Mouse (Mus musculus) lung, postnatal 0 days (tissue): ENCODE measurements around the gene Qsox1. TPM values are rescaled to one million over a fixed set of nuclear protein-coding genes. Genes with fewer than 3 reads are reported as not detected.

ENCODE experiments used
- ATAC-seq: fragments of 200-750 bp; cut with Nextera tagmentation; 2 replicates; pipeline ENCODE4 v1.8.0; 2017; ENCODE audit warnings: moderate library complexity
- DNase-seq: peaks from one replicate; pipeline ENCODE4 v3.0.0-alpha.2; 2016; ENCODE audit warnings: low spot score
- H3K27ac ChIP-seq: fragments of 300-500 bp; sonication (generic); 2 replicates; pipeline ENCODE4 v1.5.1; 2014; ENCODE audit warnings: antibody characterized with exemption, mild to moderate bottlenecking, low read length, mixed read lengths
- H3K27me3 ChIP-seq: fragments of 300-500 bp; sonication (generic); replicated peaks from 2 replicates; pipeline ENCODE4 v1.6.1; 2014; ENCODE audit warnings: low read length, mixed read lengths; ENCODE audit not compliant: insufficient read depth
- H3K36me3 ChIP-seq: fragments of 300-500 bp; sonication (generic); 2 replicates; pipeline ENCODE4 v1.6.1; 2014; ENCODE audit warnings: low read length, mixed read lengths; ENCODE audit not compliant: insufficient read depth
- H3K4me1 ChIP-seq: fragments of 300-500 bp; sonication (generic); 2 replicates; pipeline ENCODE4 v1.6.1; 2014; ENCODE audit warnings: antibody characterized with exemption, low read depth, low read length, mixed read lengths; ENCODE audit not compliant: insufficient read depth
- H3K4me2 ChIP-seq: fragments of 300-500 bp; sonication (generic); replicated peaks from 2 replicates; pipeline ENCODE4 v1.6.1; 2014; ENCODE audit warnings: low read depth, mild to moderate bottlenecking, low read length, moderate library complexity, mixed read lengths
- H3K4me3 ChIP-seq: fragments of 300-500 bp; sonication (generic); 2 replicates; pipeline ENCODE4 v1.5.1; 2014; ENCODE audit warnings: low read depth, low read length
- H3K9ac ChIP-seq: fragments of 300-500 bp; sonication (generic); replicated peaks from 2 replicates; pipeline ENCODE4 v1.6.1; 2014; ENCODE audit warnings: low read depth, mild to moderate bottlenecking
- H3K9me3 ChIP-seq: fragments of 300-500 bp; sonication (generic); 2 replicates; pipeline ENCODE4 v1.6.1; 2016; ENCODE audit warnings: low read length, mixed read lengths
- CTCF ChIP-seq: IDR thresholded peaks from 2 replicates; pipeline ENCODE4 v1.5.1; 2016; ENCODE audit warnings: antibody characterized with exemption, mild to moderate bottlenecking
- EP300 ChIP-seq: IDR thresholded peaks from 2 replicates; pipeline ENCODE4 v1.6.1; 2016; ENCODE audit warnings: antibody characterized with exemption, mild to moderate bottlenecking, control low read depth
- WGBS: fragments of 180-500 bp; shearing (Covaris S2); extraction: QIAGEN DNeasy Blood & Tissue Kit; methylation state at CpG from one replicate; pipeline ENCODE4 v1.1.7; 2014; 5-methylcytosine and 5-hydroxymethylcytosine counted together
- polyA plus RNA-seq: library from polyadenylated mRNA; unstranded; fragments of >200 nt; fragmentation: Nextera tagmentation; extraction: Ambion mirVana; gene quantifications from 2 replicates; pipeline ENCODE4 v1.2.1, GENCODE M21; 2015

Qsox1 gene
- polyA plus RNA-seq, 1 experiment from 2014 or later = 62.9 TPM

GRCm38 (mm10) chr1:155805607-155806006 lies 7.1 kb downstream of the Qsox1 start:
- Histone ChIP-seq H3K9me3 (no peaks in the 10 kb centered on the region), H3K4me1 (peaks cover 10% of the 10 kb centered on the region), H3K36me3 (0 out of 2 replicates have a peak, but pooled peaks cover 6% of the 10 kb centered on the region), H3K27ac (peak overlapping the region; percentile 20; the same call in 1 of the 2 replicates), H3K9ac (no peak overlapping the region), H3K27me3 (no peaks in the 10 kb centered on the region), H3K4me2 (no peak overlapping the region), H3K4me3 (no peak overlapping the region)
- 77% methylated on average over 9 of the region's 9 CpGs for WGBS
- ATAC-seq (peak; percentile 12; the same call in 1 of the 2 replicates), DNase-seq (peak; percentile 42)
- TF ChIP-seq CTCF = no peak
- peak; percentile 93 for TF ChIP-seq EP300

- Histone ChIP-seq H3K36me3 (0 out of 2 replicates have a peak, but pooled peaks cover 6% of the 10 kb centered on the region), H3K9me3 (no peaks in the 10 kb centered on the region), H3K9ac (no peak overlapping the region), H3K4me1 (no peaks in the 10 kb centered on the region), H3K4me3 (no peak overlapping the region), H3K27me3 (no peaks in the 10 kb centered on the region), H3K4me2 (no peak overlapping the region), H3K27ac (no peak overlapping the region)
- 80% methylated on average over 11 of the region's 11 CpGs for WGBS
- TF ChIP-seq EP300 (no peak), CTCF (no peak)
- no peak for ATAC-seq
- DNase-seq = no peak
These were observed 11.4 kb downstream of the Qsox1 start for GRCm38 (mm10) chr1:155801014-155801991.

GRCm38 (mm10) chr1:155798000-155798399 lies 14.7 kb downstream of the Qsox1 start:
- DNase-seq = no peak
- TF ChIP-seq EP300 (no peak), CTCF (no peak)
- no peaks in the 10 kb centered on the region for H3K4me1 ChIP-seq
- H3K9ac ChIP-seq = no peak overlapping the region
- peaks cover 16% of the 10 kb centered on the region; the same call in 1 of the 2 replicates for H3K36me3 ChIP-seq
- H3K4me3 ChIP-seq = no peak overlapping the region
- no peaks in the 10 kb centered on the region for H3K27me3 ChIP-seq
- H3K27ac ChIP-seq = no peak overlapping the region
- 84% methylated on average over 4 of the region's 4 CpGs for WGBS
- ATAC-seq = peak; percentile 25; the same call in 1 of the 2 replicates
- no peak overlapping the region for H3K4me2 ChIP-seq
- H3K9me3 ChIP-seq = no peaks in the 10 kb centered on the region

- 55% methylated on average over 4 of the region's 4 CpGs for WGBS
- Histone ChIP-seq H3K4me1 (no peaks in the 10 kb centered on the region), H3K27me3 (no peaks in the 10 kb centered on the region), H3K9me3 (no peaks in the 10 kb centered on the region), H3K9ac (no peak overlapping the region), H3K4me3 (no peak overlapping the region), H3K4me2 (no peak overlapping the region), H3K27ac (no peak overlapping the region), H3K36me3 (peaks cover 13% of the 10 kb centered on the region; the same call in 1 of the 2 replicates)
- TF ChIP-seq CTCF (no peak), EP300 (no peak)
- DNase-seq (no peak), ATAC-seq (no peak)
These were observed 15.3 kb downstream of the Qsox1 start for GRCm38 (mm10) chr1:155797425-155797824.

GRCm38 (mm10) chr1:155796757-155797405 lies 15.8 kb downstream of the Qsox1 start:
- Histone ChIP-seq H3K27ac (no peak overlapping the region), H3K4me3 (no peak overlapping the region), H3K27me3 (no peaks in the 10 kb centered on the region), H3K9ac (no peak overlapping the region), H3K36me3 (peaks cover 13% of the 10 kb centered on the region; the same call in 1 of the 2 replicates), H3K9me3 (no peaks in the 10 kb centered on the region), H3K4me1 (no peaks in the 10 kb centered on the region), H3K4me2 (no peak overlapping the region)
- 49% methylated on average over 11 of the region's 11 CpGs for WGBS
- DNase-seq = no peak
- no peak for ATAC-seq
- no peak for TF ChIP-seq CTCF
- TF ChIP-seq EP300 = no peak

- 78% methylated on average over 5 of the region's 5 CpGs for WGBS
- H3K36me3 ChIP-seq = peaks cover 16% of the 10 kb centered on the region
- DNase-seq = peak; percentile 60
These were observed 16.9 kb downstream of the Qsox1 start for GRCm38 (mm10) chr1:155795791-155796233.

More at GRCm38 (mm10) chr1:155795791-155796233, 16.9 kb downstream of the Qsox1 start:
- no peaks in the 10 kb centered on the region for H3K4me1 ChIP-seq
- H3K9me3 ChIP-seq = no peaks in the 10 kb centered on the region
- H3K4me2 ChIP-seq = no peak overlapping the region
- H3K27me3 ChIP-seq = no peaks in the 10 kb centered on the region
- TF ChIP-seq EP300 (no peak), CTCF (no peak)
- peak; percentile 66 for ATAC-seq
- H3K4me3 ChIP-seq = no peak overlapping the region
- no peak overlapping the region for H3K9ac ChIP-seq
- H3K27ac ChIP-seq = no peak overlapping the region
